Mouse (Mus musculus) C2C12 (cell line): ENCODE results near the gene Orai3. TPM values are rescaled to one million over a fixed set of nuclear protein-coding genes. Genes with fewer than 3 reads are reported as not detected.

Source experiments
- H3K27me3 ChIP-seq: one replicate; pipeline ENCODE4 v1.6.1; 2011; ENCODE audit not compliant: control insufficient read depth, insufficient read depth, insufficient read length
- H3K36me3 ChIP-seq: one replicate; pipeline ENCODE4 v1.6.1; 2011; ENCODE audit not compliant: control insufficient read depth, insufficient read depth
- H3K4me3 ChIP-seq: one replicate; pipeline ENCODE4 v1.5.1; 2011; ENCODE audit warnings: mild to moderate bottlenecking, control low read depth; ENCODE audit not compliant: poor library complexity, insufficient read depth, severe bottlenecking
- H3K79me2 ChIP-seq: one replicate; pipeline ENCODE4 v1.6.1; 2011; ENCODE audit not compliant: control insufficient read depth, insufficient read depth
- H3K79me3 ChIP-seq: one replicate; pipeline ENCODE4 v1.6.1; 2011; ENCODE audit warnings: low read depth, control low read depth
- H3ac ChIP-seq: one replicate; pipeline ENCODE3; 2011; ENCODE audit warnings: low read depth; ENCODE audit not compliant: control insufficient read depth, insufficient read length
- CEBPB ChIP-seq: IDR thresholded peaks from one replicate; pipeline ENCODE4 v1.6.1; 2011; ENCODE audit warnings: low read depth, mild to moderate bottlenecking, control low read depth, moderate library complexity
- CTCF ChIP-seq: IDR thresholded peaks from one replicate; pipeline ENCODE4 v1.5.1; 2011; ENCODE audit not compliant: control insufficient read depth, insufficient read depth, insufficient read length
- FOSL1 ChIP-seq: IDR thresholded peaks from one replicate; pipeline ENCODE4 v1.8.0; 2011; ENCODE audit warnings: mild to moderate bottlenecking, low read length; ENCODE audit not compliant: poor library complexity, insufficient read depth, severe bottlenecking
- MAX ChIP-seq: IDR thresholded peaks from one replicate; pipeline ENCODE4 v1.6.1; 2011; ENCODE audit warnings: mild to moderate bottlenecking, control low read depth
- MYOD1 ChIP-seq: IDR thresholded peaks from one replicate; pipeline ENCODE4 v1.6.1; 2011; ENCODE audit warnings: low read depth; ENCODE audit not compliant: control insufficient read depth, insufficient read length
- MYOG ChIP-seq: IDR thresholded peaks from one replicate; pipeline ENCODE4 v1.6.1; 2011; ENCODE audit not compliant: control insufficient read depth, insufficient read length; ENCODE audit errors: extremely low read depth
- USF1 ChIP-seq: IDR thresholded peaks from one replicate; pipeline ENCODE4 v1.6.1; 2011; ENCODE audit warnings: low read depth, mild to moderate bottlenecking, control low read depth, moderate library complexity
- polyA plus RNA-seq: library from polyadenylated mRNA; unstranded; fragments of >200 nt; fragmentation: generic; extraction: Trizol; gene quantifications from one replicate; pipeline ENCODE4 v1.2.1, GENCODE M21; 2012; ENCODE audit warnings: missing spikeins

The Orai3 gene
- polyA plus RNA-seq, 1 experiment: 15.0 TPM

- no peaks in the 10 kb centered on the region for H3K36me3 ChIP-seq
- no peak overlapping the region for H3K4me3 ChIP-seq
Observed at GRCm38 (mm10) chr7:127811240-127811639, 41.6 kb downstream of the Orai3 start.

GRCm38 (mm10) chr7:127812292-127812691 lies 42.7 kb downstream of the Orai3 start:
- TF ChIP-seq CTCF (no peak), MAX (no peak), CEBPB (no peak), FOSL1 (no peak), USF1 (no peak), MYOD1 (no peak), MYOG (no peak)
- Histone ChIP-seq H3K4me3 (no peak overlapping the region), H3K27me3 (peaks cover 4% of the 10 kb centered on the region), H3K36me3 (no peaks in the 10 kb centered on the region), H3K79me3 (no peaks in the 10 kb centered on the region), H3K79me2 (no peaks in the 10 kb centered on the region), H3ac (no peak overlapping the region)

More at GRCm38 (mm10) chr7:127811240-127811639, 41.6 kb downstream of the Orai3 start:
- TF ChIP-seq MAX (no peak), CTCF (no peak), MYOG (no peak), CEBPB (no peak), USF1 (no peak), FOSL1 (no peak), MYOD1 (no peak)
- H3K79me3 ChIP-seq: no peaks in the 10 kb centered on the region
- no peak overlapping the region for H3ac ChIP-seq
- peaks cover 4% of the 10 kb centered on the region for H3K27me3 ChIP-seq
- H3K79me2 ChIP-seq: no peaks in the 10 kb centered on the region

- Histone ChIP-seq H3K4me3 (no peak overlapping the region), H3K79me2 (no peaks in the 10 kb centered on the region), H3ac (no peak overlapping the region), H3K27me3 (peaks cover 4% of the 10 kb centered on the region), H3K79me3 (no peaks in the 10 kb centered on the region), H3K36me3 (no peaks in the 10 kb centered on the region)
- no peak for TF ChIP-seq MYOD1
- no peak for TF ChIP-seq USF1
- TF ChIP-seq MAX: no peak
- TF ChIP-seq MYOG: no peak
- no peak for TF ChIP-seq CTCF
- TF ChIP-seq CEBPB: no peak
Observed at GRCm38 (mm10) chr7:127813821-127814220, 44.2 kb downstream of the Orai3 start.

GRCm38 (mm10) chr7:127814241-127814921 lies 44.8 kb downstream of the Orai3 start:
- no peak overlapping the region for H3K4me3 ChIP-seq
- no peak overlapping the region for H3ac ChIP-seq
- peaks cover 4% of the 10 kb centered on the region for H3K27me3 ChIP-seq
- H3K79me2 ChIP-seq: no peaks in the 10 kb centered on the region
- no peaks in the 10 kb centered on the region for H3K79me3 ChIP-seq
- TF ChIP-seq MAX: no peak
- TF ChIP-seq MYOD1: no peak
- TF ChIP-seq USF1: no peak
- no peak for TF ChIP-seq FOSL1
- TF ChIP-seq CTCF: no peak
- no peak for TF ChIP-seq MYOG
- no peak for TF ChIP-seq CEBPB
- H3K36me3 ChIP-seq: no peaks in the 10 kb centered on the region

- no peak overlapping the region for H3K4me3 ChIP-seq
- TF ChIP-seq MYOD1 (no peak), USF1 (no peak)
- peaks cover 4% of the 10 kb centered on the region for H3K27me3 ChIP-seq
- no peaks in the 10 kb centered on the region for H3K79me2 ChIP-seq
- H3K79me3 ChIP-seq: no peaks in the 10 kb centered on the region
- H3ac ChIP-seq: no peak overlapping the region
- no peaks in the 10 kb centered on the region for H3K36me3 ChIP-seq
Observed at GRCm38 (mm10) chr7:127815116-127815665, 45.6 kb downstream of the Orai3 start.

- H3K36me3 ChIP-seq: no peaks in the 10 kb centered on the region
- H3K4me3 ChIP-seq: no peak overlapping the region
- H3K27me3 ChIP-seq: no peaks in the 10 kb centered on the region
- peak; percentile 42 for TF ChIP-seq CTCF
- no peak for TF ChIP-seq CEBPB
- no peaks in the 10 kb centered on the region for H3K79me3 ChIP-seq
- H3ac ChIP-seq: no peak overlapping the region
- H3K79me2 ChIP-seq: no peaks in the 10 kb centered on the region
Observed at GRCm38 (mm10) chr7:127815954-127816821, 46.6 kb downstream of the Orai3 start.
